Mouse (Mus musculus) heart, adult 9 months (tissue): ENCODE data around the gene Cyp1a1.

Experiments
- DNase-seq, 2 experiments: peaks; one replicate each; pipeline ENCODE4 v3.0.0; 2022; ENCODE audit warnings: low spot score in 2 of 2

Gene Cyp1a1

DNA sequence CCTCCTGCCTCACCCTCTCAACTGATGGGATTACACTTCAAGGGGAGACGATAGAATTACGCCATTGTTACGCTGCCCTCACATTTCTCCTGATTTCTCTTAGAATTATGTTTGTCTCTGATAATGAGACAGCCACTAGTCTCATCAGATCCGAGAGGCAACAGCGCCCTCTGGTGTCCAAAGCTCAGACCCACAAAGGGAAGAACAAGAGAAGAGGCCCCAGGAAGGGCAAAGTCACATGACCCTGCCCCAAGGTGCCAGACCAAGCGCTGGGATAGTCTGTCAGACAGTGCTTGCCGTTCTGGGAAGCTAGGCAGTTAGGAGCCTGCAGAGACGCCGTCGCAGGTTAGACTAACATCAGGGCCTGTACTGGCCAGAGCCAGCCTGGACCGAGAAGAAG, 32.0 kb upstream of the Cyp1a1 start:
- peak; percentile 87 to 91 for DNase-seq

DNA sequence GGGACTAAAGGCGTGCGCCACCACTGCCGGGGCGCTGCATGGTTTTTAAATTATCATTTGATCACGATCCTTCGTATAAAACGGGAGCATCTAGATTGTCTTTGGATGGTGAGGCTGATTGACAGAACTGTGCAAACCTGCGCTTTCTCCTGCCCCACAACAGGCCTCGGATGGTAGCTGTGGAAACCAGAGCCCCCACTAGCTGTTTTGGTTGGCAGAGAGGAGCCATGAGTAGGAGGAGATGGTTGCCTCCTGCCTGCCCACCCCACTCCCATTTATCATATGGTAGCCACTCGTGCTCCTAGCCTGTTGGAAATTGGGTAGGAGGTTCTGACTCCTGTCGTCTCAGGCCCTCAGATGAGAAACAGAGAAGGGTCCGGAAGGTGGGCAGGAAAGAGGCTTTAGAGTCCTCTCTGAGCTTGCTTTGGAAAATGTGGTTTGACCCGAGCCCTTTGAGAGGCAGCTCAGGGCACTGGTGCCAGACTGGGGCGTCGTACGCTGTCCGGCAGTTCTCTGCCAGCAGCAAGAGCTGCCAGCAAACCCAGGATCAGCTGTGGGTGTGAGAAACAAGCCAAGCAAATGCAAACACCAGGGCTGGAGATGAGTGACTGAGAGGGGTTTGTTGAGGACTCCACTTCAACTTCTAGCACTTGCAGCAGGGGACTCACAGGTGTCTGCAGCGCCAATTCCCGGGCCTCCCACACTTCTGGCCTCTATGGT, 30.9 kb upstream of the Cyp1a1 start:
- peak in 1 of 2 experiments; percentile 33 for DNase-seq

DNA sequence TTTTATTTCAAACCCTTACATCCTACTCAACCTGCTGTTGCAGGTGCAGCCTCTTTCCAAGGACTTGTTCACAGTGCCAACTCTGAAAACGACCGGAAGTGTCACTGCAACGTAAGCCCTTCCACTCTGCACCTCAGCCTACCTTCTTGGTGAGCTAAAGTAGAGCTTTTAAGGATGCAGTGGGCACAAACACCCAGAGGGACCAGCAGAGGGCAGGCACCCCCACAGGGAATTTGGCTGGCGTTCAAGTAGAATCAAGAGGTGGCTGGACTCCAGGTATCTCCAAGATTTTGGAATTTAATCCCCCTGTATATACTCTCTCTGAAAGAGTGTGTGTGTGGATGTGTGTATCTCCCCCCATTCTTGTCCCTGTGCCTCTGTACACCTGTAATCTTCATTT, 29.9 kb upstream of the Cyp1a1 start:
- no peak for DNase-seq

DNA sequence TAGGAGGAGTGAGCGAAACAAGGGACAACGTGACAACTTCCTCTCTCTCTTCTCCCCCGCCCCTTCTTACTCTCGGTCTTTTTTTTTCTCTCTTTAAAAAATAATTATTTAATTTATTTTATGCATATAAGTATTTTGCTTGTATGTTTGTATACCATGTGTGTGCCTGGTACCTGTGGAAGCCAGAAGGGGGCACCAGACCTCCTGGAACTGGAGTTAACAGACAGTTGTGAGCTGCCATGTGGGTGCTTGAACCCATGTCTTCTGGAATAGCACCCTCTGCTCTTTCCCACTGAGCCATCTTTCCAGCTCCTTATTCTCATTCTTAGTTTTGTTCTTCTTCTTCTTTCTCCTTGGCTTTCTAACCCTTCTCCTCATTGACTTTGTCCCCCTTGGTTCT, 28.8 kb upstream of the Cyp1a1 start:
- DNase-seq = no peak

DNA sequence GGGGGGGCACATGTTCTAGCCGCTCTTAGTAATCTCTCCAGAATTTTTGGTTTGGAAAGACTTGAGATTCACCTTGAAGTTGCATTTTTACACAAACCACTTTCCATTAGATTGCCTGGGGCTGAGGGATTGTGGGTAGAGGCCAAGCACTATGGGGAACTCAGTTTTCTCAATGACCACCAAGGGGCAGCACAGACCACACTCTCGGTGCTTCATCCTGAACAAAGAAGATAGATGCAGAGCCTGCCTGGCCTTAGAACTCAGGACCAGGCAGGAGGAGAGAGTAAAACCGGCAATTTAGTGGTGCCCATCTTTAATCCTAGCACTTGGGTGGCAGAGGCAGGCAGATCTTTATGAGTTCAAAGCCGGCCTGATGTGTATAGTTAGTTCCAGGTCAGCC, 28.0 kb upstream of the Cyp1a1 start:
- DNase-seq = peak; percentile 64 to 76

DNA sequence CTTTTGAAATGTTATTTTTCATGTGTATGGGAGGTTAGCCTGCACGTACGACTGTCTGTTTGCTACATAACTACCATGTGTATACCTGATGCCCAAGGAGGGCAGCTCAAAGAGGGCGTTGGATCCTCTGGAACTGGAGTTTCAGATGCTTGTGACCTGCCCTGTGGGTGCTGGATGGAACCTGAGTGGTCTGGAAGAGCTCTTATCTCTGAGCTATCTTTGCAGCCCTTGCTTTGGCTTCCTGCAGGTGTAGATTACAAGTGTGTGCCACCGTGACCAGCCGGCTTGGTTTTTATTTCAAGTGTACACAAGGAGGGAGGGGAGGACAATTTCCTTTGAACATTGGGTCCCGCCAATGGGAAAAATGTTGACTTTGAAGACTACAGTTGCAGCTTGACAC, 27.2 kb upstream of the Cyp1a1 start:
- no peak for DNase-seq

DNA sequence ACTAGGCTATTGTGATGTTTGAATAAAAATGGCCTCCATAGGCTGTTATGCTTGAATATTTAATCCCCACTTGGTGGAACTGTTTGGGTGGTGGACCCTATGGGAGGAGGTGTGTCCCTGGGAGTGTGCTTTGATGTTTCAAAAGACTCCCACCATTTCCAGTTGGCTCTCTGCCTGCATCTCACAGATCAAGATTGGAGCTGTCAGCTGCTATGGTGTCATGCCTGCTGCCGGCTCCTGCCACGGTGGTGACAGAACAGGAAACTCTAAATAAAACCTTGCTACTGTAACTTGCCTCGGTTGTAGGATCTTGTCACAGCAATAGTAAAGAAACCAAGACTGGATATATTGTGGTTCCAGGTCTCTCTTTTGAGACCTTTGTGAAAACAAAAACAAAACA, 26.2 kb upstream of the Cyp1a1 start:
- no peak for DNase-seq

DNA sequence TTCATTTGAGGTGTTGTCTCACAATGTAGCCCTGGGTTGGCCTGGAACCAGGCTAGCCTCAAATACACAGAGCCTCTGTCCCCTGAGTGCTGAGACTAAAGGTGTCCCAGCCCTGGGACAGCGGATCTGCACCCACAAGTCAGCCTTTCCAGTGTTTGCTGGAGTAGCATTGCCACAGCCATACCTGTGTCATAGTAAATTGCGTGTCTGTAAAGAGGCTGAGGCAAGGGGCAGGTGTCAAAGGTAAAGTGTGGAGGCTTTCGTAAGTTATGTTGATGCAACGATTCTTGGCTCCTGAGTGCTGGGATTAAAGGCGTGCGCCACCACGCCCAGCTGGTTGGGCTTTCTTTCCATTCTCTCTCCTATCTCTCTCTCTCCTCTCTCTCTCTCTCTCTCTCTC, 23.1 kb upstream of the Cyp1a1 start:
- DNase-seq = no peak

DNA sequence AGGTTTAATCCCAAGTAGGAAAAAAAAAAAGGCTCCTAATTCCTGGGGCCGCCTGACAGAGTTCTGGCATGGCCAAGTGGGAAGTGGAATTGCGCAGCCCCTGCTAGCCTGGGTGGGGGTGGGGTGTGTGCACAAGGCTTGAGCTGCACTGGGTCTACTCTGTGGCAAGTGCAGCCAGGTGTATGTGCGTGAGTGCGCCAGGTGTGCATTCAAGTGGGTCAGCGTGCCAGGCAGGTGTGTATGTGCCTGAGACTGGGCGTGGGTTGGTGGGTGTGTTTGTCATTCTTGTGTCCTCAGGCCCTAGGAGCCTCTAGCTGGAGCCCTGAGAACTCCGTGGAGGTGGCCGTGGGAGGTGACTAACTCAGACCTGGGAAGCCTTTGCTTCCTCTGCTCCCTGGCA, 21.2 kb upstream of the Cyp1a1 start:
- no peak for DNase-seq

DNA sequence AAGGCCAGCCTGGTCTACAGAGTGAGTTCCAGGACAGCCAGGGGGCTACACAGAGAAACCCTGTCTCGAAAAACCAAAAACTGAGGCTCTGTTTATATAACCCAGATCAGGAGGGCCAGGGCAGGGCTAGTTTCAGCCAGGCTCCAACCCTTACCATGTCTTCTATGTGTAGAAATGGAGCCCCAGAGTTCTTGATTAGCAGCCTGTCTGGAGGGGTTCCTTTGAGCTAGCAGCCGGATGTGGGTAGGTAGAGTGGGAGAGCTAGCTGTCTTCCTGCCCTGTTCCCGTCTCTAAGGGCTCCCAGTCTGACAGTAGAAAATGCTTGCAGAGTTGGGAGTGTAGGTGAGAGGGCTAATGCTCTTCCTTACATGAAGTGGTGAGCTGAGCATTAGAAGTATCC, 20.6 kb upstream of the Cyp1a1 start:
- DNase-seq = no peak

DNA sequence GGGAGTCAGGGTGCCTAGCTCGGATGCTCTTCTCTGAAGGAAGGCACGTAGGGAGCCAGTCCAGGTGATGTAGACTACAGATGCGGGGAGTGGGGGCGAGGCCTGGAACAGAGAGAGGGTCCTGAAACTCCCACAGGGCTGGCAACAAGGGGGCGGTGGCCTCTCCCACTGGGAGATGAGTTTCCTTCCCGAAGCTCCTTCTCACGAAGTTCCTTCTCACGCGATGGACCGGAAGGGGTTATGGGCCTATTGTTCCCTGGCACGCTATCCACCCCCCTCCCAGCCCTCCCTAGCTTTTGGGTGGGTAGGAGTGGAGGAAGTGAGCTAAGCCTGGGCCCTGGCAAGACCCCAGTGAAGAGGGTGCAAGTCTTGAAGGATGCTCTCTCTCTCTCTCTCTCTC, 19.9 kb upstream of the Cyp1a1 start:
- DNase-seq = peak; percentile 38 to 52

DNA sequence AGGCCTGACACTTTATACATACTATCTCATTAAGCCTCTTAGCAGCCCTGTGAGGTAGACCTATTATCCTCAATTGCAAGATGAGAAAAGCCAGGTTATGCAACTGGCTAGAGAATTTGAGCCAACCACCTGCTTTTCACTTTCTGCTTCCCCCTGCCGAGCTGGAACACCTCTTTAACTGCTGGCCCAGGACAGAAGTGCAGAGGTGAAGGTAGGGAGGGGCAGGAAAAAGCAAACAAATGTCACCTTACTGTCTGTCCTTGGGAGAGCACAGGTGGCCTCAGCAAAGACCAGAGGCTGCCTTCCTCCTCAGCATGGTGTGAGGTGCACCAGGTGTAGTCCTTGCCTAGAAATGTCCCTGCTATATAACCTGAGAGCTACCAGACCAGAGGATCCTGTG, 19.5 kb upstream of the Cyp1a1 start:
- DNase-seq = no peak

DNA sequence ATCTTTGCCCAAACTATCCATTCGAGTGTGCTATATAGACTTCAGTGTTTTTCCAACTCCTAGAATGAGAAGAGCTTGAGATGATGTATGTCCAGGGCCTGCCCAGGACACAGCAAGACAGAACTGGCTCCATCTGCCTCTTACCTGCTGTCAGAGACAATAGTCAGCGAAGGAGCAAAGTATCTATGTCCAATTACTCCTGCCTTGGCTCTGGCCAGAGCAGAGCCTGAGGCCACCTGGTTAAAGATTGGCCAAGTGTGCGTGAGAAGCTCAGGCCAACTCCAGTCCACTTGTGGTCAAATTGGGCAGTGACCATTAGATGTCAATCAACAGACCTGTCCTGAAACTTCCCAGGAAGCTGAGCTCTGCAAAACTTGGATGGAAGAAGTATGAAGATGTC, 18.2 kb upstream of the Cyp1a1 start:
- no peak for DNase-seq

DNA sequence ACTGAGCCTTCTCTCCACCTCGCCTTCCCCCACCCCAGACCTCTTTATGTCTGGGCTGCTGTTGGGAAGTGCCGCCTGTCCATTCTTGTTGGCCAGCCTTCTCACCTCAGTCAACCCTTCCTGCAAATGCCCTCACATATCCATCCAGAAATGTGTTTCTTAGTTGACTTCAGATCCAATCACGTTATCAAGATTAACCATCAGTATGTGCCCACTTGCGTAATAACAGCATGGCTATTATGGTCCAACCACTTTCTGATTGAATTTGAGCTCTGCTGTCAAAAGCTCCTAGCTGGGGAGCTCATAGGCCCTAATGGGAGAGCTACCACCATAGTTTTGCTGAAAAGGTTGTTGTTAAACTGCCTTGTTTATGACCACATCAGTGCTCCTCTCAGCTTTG, 16.7 kb upstream of the Cyp1a1 start:
- DNase-seq = no peak

DNA sequence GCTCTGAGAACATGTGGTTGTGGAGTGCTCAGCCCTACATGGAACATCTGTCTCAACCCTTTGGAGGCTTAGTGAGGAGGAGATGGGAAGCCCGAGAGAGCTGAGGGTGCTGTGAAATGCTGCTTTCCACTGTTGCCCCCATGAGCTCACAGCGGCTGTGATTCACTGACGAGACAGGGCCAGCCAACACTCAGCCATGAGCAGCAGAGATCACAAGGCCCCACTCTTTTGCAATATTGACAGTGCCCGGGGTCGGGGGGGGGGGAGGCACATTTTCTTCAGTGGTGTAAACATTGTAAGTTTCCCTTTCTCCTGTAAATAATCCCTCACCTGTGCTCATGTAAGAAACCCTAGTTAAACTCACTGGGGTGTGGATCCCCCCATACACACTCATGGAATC, 16.2 kb upstream of the Cyp1a1 start:
- DNase-seq = no peak

DNA sequence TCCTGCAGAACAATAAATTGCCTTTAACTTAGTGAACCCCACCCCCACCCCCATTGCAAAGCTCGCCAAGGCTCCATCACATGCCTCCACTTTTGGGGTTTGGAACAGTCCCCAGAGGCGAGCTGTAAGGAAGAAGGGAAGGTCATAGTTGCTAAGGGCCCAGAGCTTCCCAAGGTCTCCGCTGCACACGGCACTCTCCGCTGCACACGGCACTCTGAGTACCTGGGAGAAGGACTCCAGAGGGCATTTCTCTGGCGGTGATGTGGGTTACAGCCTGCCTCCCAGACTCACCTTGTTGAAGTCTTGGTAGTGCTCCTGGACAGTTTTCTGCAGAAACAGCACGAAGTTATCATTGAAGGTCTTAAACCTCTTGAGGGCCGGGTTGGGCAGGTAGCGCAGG, 6.3 kb upstream of the Cyp1a1 start:
- DNase-seq = no peak

DNA sequence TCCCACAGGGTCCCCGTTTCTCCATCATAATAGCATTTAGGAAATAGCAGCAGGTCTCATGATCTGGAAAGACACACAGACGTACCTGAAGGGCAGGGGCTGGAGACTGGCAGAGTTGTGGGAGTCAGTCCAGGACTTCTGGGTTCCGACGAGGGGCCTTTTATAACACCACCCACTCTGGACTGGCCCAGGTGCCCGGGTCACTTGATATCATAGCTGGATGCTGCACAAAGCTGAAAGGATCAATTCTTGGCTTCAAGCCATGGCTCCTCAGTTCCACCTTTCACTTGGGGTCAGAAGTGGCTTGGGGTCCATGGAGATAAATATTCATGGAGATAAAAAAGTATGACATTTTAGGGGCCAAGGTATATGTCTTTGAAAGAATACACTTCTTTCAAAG, 4.2 kb upstream of the Cyp1a1 start, which contains the start of gene Cyp1a2:
Cyp1a2 (minus strand) TSS at position 184 of the 400 bp plus-strand sequence.
- no peak for DNase-seq

DNA sequence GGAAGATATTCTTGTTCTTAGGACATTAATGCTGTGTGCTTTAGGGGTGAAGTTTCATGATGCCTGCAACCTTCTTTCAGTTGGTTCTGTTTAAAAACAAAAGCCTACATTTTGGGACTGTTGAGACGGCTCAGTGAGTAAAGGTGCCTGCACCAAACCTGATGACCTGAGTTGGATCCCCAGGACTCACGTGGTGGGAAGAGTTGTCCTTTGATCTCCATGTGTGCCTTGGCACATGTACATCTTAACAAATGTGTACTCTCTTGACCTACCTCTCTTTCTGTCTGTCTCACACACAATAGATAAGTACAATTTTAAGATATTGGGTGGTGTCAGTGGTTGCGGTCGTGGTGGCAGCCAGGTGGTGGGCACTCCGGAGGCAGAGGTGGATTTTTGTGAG, 1.7 kb upstream of the Cyp1a1 start:
- no peak for DNase-seq

DNA sequence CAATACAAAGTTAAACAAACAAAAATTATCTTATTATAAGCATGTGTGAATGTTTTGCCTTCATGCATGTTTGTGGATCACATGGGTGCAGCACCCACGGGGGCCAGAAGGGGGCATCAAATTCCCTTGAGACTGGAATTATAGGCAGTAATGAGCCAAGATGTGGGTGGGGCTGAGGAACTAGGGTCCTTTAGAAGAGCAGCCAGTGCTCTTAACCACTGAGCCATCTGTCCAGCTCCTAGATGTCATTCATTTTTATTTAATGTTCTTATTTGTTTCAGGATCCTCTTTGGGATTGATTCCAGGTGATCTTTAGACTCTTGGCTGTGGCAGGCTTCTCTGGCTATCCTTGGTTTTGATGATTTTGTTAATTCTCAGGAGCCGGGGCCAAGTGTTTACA, 430 bp downstream of the Cyp1a1 start:
- no peak for DNase-seq

DNA sequence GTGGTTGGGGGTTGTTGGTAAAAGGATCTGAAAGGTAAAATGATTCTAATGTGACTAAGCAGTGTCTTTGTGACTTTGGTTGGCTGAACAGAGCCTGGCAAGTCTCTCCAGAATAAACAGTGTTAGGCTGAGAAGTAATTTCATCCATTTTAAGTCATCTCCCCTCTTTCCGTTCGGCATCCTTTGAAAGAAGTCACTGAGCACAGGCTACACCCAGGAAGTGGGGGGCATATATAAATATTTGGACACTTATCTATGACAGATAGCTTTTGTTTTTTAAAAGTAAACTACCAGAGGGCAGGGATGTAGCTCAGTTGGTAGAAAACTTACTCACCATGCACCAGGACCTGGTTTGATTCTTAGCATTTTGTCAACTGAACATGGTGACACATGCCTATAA, 878 bp downstream of the Cyp1a1 start:
- DNase-seq = no peak

DNA sequence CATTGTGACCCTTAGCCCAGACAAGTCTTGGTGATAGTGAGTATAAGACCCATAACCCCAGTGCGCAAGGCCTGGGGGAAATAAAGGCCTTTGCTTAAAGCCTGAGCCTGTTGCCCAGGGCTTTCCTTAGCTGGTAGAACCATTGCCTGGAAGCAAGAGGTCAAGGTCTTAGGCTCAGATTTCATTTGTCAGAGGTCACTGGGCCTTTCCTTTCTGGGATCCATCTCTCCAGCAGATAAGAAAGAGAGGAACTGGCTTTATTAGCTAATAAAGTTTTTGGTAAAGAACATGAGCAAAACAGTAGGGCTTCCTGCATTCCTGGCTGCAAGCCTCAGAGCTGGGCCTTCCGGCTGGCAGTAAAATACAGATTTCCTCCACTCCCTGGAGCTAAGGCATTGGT, 6.4 kb downstream of the Cyp1a1 start:
- peak in 1 of 2 experiments; percentile 23 for DNase-seq

DNA sequence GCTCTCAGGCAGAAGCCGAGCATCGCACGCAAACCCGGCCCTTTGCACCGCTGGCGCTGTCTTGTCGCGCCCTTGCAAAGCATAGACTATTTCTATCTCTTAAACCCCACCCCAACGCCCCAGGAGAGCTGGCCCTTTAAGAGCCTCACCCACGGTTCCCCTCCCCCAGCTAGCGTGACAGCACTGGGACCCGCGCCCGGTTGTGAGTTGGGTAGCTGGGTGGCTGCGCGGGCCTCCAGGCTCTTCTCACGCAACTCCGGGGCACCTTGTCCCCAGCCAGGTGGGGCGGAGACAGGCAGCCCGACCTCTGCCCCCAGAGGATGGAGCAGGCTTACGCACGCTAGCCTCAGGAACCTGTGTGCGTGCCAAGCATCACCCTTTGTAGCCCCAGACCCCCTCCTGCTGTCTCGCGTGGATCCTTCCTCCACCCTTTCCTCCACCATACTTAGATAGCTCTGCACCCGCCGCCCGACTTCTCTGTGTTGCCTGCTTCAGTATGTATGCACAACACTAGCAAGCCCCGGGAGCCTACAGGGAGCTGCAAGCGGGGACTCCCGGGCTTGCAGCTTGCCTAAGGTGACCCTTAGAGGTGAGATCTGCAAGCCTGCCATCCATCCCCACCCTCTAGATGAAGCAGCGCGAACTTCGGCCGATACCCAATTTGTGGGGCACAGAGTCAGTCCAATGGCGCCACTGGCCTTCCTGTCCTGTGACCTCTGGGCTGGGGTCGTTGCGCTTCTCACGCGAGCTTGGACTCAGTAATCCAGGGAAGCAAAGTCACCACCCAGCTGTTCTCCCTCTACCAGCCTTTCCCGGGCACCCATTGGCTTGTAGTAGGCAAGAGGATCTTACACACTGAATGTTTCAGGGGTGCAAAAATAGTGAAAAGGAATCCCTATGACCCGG, 8.9 kb downstream of the Cyp1a1 start:
- DNase-seq = peak; percentile 12 to 22

DNA sequence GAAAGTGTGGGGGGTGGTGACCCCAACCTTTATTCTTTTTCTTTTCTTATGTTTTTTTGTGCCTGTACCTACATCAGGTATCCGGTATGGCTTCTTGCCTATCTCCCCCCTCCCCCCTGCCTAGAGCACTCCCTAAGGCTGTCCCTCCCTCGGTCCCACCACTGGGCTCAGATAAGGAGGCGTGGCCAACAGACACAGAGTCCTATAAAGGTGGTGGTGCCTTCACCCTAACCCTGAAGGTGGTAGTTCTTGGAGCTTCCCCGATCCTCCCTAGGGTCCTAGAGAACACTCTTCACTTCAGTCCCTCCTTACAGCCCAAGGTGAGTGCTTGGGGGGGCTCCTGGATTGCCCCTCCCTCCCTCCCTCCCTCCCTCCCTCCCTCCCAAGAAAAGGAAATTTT, 9.7 kb downstream of the Cyp1a1 start:
- no peak for DNase-seq
